Mouse (Mus musculus) left cerebral cortex, adult 9 months (tissue): ENCODE measurements around the gene Fgd2.
"Not testable (repeated sequence)": the region's sequence is repeated elsewhere in the genome, so short reads cannot be mapped to it uniquely, and the experiment has no call there.

ENCODE experiments used
- DNase-seq, 2 experiments: peaks; one replicate each; pipeline ENCODE4 v3.0.0; 2022; ENCODE audit warnings: low spot score in 2 of 2

The Fgd2 gene

DNA sequence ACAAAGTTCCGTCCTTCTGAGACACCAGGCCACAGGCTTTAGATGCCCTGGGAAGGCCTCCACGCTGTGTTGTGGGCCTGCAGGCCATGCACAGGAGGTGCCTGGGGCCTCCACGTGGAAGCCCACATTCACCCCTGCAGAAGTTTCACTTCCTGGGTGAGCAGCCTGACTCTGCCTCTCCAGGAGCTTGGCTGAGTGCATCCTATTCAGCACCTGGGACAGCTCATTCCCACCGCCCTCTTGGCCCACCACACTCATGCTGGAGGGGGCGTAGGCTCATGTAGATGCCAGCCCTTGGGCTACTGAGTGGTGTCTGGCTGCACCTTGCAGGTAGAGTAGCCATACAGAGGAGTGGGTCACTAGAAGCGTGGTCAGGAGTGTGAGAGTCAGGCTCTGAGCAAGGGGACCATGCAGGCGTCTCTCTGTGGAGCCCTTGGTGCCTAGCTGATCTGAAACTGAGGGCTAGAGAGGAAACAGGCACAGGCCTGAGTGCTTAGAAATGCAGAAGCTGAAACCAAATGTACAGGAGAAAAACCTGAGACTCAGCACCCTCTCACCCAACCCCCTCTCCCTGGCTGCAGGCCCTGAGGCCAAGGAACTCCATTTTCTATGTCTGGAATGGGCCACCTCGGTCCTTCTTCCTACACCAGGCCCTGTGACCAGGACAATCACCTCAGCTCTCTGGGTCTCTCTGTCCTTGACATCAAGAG is 1.4 kb downstream of the Fgd2 start:
- DNase-seq = no peak

DNA sequence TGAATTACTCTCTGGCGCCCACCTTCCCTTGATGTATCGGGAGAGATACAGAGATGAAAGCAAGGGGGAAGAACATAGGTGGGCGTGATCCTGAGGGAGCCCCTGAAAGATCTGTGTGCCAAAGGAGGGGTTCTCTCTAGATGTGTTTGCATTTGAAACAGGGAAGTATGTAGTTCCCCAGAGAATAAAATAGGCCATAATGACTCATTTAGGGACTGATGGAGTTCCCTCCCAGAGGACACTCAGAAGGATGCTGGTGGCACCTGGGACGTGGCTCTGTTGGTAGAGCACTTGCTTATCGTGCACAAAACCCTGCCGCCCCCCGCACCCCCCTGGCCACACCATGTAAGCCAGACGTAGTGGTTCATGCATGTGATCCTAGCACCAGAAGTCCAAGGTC is 2.4 kb downstream of the Fgd2 start:
- DNase-seq = no peak

DNA sequence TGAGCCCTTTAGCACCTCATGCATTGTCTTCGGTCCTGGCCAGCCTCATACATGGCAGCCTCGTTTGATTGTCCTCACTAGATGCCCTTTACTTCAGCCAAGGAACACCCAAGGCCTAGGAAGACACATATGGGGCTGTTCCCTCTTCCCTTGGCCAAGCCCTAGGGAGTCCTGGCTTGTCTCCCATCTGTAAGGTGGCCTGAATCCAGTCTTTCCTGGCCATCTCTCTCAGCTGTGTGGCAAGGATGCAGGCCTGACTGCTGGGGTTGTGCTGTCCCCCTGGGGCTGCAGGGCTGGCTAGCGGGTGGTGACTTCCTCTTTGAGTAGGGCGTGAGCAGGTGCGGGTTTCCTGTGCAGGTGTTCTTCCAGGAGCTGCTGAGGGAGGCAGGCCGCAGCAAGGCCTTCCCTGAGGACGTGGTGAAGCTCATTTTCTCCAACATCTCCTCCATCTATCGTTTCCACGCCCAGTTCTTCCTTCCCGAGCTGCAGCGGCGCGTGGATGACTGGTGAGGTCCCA is 4.4 kb downstream of the Fgd2 start:
- DNase-seq = no peak

DNA sequence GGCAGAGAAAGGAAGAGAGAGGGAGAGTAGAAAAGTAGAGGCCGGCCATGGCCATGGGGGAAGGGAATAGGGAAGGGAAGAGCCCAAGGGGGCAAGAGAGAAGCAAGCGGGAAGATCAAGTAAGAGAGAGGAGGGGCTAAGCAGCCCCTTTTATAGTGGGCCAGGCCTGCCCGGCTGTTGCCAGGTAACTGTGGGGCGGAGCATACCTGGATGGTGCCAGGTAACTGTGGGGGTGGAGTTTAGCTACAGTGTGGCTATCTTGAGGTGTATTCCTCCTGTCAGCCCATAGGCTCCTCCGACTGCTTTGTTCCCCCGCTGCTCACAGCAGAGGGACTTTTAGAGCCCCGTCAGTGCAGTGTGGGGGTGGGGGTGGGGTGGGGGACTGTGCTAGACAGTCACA is 8.0 kb downstream of the Fgd2 start:
- DNase-seq = no peak

DNA sequence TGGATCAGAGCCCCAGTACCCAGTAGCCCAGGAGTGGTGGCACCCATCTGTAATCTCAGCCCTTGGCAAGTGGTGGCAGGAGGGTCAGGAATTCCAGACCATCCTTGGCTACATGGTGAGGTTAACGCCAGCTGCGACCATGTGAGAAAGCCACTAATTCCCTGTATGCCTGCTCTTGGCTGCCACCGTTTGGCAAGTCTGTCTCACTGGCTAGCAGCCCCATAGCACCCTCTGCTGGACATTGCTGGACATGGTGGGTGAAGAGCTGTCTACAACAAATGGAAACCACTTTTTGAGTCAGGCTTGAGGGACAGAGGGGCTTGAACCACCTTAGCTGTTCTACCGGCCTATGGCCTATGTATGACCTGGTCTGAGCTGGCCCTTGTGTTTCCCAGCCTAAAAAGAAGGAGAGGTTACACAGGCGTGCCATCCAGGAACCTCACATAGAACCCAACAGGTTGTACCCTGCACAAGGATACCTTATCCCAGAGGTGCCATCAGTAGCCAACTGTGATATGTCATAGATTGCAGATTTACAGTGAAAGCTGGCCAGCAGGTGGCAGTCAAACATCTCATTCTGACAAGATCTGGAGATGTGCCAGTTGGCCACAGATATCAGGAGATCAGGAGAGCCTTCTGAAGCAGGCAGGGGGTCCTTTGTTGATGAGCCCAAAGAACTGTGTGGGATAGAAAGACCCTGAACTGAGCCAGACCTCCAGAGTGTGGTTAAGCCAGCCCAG is 10.4 kb downstream of the Fgd2 start:
- DNase-seq = peak in 1 of 2 experiments; percentile 94

DNA sequence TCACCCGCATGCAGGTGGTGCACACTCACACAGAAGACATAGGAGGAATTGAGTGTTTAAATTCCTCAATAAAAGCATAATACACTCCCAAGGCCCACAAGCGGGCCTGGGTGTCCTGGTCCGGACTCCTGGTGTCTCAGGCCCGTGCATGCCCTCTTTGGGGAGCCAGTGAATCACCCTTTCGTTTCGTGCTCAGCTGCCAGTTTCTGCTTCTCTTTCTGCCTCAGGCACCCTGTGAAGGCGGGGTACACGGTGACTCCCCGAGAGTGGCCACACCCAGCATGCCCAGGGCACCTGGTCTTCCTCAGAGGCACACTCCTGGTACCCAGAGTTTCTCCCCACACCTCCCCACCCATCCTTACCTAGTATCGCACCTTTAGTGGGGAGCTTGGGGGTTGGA is 15.2 kb downstream of the Fgd2 start:
- DNase-seq = no peak

DNA sequence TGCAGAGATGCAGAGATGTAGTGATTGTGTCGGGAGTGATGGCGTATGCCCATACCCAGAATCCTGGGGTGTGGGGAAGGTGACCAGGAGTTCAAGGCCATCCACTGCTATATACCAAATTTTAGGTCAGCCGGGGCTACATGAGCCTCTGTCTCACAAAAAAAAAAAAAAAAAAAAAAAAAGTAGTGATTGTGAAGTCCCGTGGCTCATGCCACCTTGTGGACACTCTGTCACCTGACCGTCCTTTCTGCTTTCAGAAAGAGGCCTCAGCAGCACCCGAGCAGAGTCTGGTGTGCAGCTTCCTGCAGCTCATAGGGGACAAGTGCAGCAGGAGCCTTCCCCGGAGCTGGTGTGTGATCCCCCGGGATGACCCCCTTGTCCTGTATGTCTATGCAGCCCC is 17.3 kb downstream of the Fgd2 start:
- no peak for DNase-seq

DNA sequence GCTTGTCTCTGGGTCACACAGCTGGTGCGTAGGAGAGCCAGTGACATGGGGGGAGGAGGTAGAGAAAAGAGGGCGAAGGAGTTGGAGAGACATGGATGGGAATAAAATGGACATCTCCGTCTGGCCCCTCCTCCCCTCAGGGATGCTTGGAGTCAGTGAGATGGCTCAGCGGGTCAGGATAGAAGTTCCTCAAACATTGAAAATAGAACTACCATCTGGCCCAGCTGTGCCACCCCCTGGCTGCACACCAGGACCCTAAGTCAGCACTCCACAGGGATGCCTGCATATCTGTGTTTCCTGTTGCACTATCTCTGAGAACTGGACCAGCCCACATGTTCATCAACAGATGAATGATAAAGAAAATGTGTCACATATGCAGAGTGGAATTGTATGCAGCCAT is 19.5 kb downstream of the Fgd2 start:
- DNase-seq = no peak

DNA sequence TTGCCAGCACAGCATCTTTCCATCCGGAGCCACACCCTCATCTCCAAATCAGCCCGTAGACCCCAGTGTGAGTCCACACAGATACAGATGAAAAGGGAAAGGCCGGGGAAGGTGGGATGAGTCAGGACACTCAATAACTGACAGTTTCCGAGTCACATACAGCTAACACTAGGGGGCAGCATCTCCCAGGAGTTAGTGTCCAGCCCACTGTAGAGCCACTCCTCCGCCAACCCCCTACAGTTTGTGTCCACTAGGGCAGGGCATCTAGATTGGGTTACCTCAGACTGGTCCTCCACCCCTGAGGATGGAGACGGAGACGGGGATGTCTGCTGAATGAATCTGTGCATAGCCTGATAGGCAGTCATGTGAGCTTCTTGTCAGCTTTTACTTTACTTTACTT is 20.8 kb downstream of the Fgd2 start:
- DNase-seq = peak in 1 of 2 experiments; percentile 52

DNA sequence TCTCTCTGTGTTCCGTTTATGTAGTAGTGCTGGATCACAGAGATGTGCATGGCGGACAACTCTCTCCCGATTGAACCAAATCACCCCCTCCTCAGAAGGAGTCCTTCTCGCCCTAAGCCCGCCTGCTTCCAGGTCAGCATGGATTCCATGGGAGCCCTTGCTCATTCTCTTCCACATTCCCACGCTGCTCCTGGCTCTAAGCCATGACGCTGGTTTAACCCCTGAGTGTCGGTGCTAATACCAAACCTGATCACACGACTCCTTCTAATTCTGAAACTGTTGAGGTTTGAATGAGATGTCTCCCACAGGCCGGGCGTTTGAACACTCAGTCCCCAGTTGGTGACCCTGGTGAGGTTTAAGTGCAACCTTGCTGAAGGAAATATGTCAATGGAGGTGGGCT is 21.7 kb downstream of the Fgd2 start:
- no peak for DNase-seq

DNA sequence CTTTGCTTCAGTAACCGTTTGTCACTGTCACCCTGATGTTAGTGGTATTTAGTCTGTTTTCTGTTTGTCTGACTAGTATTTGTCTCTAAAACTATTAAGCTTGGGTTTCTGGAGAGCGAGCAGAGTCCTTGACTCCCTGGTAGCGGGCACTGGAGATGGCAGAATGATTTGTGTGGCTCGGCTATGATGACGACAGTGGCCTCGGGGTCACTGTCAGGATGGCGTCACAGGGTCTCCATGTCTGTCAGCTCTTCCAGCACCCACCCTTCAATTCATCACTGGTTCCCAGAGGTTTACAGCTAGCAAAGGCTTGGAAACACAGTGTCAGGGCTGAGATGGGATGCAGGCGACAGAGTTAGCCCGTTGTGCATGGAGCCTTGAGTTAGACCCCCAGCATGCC is 23.2 kb downstream of the Fgd2 start:
- DNase-seq = no peak

DNA sequence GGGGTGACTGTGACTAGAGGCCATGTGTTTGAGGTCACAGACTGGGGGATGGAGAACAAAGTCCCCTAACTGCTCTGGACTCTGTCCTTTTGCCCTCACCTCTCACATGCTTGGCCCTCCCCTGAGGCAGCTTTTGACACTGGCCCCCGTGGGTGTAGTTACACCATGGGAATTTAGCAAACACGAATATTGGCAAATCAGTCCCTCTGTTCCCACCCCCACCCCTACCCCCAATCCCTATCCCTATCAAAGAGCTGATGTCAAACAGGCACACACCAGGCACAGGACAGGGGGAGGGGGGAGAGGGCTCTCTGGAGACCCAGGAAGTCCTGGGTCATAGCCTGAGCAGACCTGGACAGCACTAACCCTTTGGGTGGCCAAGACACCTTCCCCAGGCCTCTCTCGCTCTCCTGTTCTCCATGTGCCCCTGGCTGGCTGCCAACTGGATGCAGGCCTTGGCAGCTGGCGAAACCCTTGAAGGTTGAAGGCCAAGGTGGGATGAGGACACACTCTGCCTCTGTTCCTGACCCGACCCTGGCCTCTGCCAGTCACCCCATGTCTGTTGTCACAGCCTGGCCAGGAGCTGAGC is 24.2 kb downstream of the Fgd2 start:
- DNase-seq = no peak

DNA sequence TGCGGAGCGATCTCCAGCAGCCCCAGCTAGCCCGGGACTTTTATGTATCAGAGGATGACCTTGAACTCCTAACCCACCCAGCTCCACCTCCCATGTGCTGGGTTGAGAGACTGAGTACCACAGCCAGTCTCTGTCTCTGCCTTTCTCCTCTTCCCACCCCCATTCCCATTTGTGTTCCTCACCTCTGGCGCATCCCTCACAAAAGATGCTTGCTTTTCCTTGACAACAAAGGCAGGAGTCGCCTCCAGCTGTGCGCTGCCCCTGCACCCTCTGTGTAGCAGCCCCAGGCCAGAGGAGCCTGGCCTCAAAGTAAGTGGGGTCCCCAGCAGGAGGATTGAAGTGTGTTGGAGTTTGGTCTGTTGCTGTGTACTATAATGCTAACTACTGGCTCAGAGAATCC is 25.0 kb downstream of the Fgd2 start:
- DNase-seq = no peak

DNA sequence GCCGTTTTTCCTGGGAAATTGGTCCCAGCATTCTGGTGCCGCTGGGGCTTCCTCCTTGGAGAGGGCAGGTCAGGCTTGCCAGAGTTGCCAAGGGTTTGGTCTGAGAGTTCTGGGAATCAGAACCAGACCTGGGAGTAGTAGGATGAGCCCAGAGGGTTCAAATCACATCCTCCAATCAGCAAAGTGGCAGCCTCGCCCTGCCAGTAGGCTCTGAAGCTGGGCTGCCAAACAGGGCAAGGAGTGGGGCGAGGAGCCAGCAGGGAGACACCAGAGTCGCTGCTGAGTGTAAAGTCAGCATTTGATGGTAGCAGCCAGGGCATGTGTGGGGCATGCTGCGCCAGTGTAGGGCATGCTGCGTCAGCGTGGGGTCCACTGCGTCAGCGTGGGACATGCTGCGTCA is 28.3 kb downstream of the Fgd2 start:
- no peak for DNase-seq

DNA sequence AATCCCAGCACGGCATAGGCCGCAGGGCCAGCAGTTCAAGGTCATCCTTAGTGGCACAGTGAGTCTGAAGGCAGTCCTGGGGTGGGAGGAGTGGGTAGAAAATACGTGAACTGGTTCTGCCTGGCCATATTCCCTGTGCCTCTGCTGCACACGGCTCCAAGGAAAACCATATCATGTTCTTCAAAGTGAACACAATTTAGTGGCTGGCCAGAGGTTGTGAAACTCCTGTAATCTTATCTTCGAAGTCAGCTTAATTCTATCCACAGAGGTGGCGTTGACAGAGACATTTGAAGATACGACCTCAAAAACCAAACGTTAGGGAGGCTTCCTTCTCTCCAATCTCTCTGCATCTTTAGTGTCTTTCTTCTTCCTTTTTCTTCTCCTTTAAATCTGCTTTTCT is 30.6 kb downstream of the Fgd2 start:
- DNase-seq = no peak

DNA sequence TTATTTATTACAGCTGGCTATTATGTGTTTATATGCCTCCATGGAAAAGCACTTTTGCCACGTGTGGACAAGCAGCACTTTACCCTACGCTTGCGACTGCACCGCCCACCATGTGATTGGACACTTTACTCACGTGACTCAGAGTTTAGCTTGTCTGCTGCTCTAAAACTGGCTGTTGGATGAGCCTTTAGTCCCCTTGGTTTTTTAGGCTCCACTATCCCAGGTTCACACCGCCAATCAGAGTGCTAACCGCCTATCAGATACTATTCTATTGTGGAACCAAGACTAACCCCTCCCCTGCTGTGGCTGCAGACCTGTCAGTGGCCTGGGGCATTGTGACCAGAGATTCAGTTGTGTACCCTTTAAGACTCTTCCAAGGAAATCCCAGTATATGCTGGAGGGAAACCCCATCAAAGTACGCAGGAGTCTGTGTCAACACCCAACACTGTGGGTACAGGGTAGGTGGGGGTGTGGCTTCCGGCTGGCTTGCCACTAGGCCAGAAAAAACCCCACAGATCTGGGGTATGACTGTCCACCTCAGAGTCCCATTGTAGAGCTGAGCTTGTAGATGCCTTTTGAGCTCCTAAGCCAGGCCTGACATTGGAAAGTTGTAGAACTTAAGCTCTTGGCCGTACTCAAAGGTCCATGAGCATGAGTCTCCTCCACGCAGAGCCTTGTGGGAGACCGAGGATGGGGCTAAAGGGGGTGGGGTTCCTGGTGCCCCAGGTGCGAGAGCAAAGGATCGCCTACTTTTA is 32.8 kb downstream of the Fgd2 start:
- no peak for DNase-seq

DNA sequence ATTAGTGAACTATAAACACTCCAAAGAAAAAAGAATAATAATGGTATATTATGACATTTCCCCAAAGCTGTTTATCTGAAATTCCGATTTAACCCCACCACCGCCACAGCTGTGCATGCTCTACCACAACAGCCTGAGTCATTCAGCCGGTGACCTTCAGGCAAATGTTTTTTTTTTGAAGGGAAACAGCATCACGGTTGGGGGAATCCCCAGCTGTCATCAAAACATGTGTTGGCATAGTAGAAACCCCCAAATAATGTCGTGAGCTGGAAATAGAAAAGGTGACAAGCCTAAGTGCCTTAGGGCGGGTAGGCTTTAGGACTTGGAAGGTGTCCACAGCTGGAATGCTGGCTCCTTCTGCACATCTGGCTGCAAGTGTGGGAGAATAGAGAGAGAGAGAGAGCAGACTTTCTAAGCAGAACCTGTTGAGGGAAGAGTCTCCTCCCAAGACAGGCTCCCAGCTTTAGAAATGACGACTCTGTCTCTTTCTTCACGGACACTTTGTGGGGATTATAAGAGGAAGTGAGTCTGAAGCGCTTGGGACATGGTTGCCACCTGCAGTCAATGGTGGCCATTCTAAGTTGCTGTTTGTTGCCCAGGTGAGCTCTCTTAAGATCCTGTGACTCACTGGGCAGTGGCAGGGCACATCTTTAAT is 33.5 kb downstream of the Fgd2 start:
- DNase-seq = no peak

DNA sequence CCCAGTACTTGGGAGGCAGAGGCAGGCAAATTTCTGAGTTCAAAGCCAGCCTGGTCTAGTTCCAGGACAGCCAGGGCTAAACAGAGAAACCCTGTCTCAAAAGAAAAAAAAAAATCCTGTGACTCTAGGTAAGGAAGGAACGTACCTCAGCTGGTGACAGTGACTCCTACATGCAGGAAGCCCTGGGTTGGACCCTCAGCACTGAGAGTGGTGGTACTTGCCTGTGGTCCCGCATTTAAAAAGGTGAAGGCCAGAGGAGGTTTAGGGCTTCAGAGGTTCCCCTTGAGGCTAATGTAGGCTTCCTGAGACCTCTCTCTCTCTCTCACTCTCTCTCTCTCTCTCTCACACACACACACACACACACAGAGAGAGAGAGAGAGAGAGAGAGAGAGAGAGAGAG is 34.0 kb downstream of the Fgd2 start:
- DNase-seq = not testable (repeated sequence)

DNA sequence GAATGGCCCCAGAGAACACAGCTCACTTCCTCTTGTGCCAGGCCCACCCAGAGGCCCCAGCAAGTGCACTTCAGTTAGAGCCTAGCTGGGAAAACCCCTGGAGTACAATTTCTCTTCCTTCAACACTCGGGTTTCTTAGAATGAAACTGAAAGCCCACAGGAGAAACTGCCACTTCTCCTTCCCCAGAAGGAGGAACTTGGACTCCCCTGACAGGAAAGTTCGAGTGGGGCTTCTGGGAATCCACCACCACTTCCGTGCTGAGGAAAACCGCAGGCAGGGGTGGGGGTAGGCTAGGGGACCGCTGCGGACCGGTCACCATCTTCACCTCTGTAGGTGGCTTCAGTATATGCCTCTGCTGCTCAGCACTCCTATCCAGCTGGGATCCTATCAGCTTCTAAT is 34.7 kb downstream of the Fgd2 start:
- no peak for DNase-seq

DNA sequence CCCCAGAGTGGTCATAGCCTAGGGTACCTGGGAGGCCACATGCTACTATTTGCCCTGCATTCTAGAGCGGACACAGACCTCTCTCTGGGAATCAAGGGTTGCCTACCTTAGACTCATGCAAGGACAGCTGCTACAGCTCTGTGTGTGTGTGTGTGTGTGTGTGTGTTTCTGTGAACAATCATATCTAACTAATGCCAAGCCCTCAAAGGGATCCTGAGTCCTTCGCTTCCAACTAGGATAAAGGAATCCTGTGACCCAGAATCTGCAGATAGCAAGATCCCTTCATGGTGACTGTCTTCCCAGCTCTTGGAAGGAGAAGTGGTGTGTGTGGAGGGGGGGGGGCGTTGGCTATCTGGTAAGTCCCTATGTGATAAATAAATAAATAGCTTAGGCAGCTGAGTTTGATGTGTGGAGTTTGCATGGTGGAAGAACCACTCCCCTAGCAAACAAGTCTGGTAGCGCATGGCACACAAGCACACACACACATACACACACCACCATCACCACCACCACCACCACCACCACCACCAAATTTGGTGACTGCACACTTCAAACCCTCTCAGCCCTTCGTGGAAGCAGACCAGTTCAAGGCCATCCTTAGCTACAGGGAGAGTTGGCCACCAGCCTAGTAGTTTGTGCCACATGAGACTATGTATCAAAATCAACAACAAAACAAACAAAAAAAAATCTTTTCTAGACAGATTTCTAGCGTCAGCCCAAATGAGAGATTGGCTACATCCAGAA is 35.5 kb downstream of the Fgd2 start:
- DNase-seq = no peak

DNA sequence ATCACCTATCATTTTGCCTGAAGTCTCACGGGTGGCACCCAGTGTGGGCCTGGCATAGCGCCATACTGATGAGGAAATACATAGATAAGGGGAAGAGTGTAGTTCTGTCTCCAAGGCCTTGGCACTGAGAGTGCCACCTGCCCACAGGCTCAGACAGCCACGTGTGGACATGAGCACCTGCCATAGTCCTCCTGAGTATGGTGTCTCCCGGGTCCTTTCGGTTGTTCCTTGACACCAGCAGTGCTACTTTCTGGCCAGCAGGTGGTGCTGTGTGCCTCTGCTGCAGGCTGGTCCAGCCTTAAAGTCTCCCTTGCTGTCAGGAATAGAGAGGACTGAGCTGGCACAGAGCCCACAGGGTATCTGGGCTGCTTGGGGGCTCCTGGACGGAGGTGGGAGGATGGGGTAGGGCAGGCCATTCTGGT is 36.1 kb downstream of the Fgd2 start:
- DNase-seq = peak in 1 of 2 experiments; percentile 70
